Mouse (Mus musculus): ENCODE results near the gene Fam241a. TPM values are rescaled to one million over a fixed set of nuclear protein-coding genes. Genes with fewer than 3 reads are reported as not detected.
A peak's percentile ranks its signal among the peaks of the same experiment; 100 is the strongest.

Fam241a gene
- polyA plus RNA-seq, 1 experiment = 4.6 TPM

- Histone ChIP-seq H3K4me3 (ENCODE audit: insufficient read depth, low read length) (no peak overlapping the region), H3K4me1 (ENCODE audit: control insufficient read depth, insufficient read depth, low read length) (no peaks in the 10 kb centered on the region), H3K27ac (ENCODE audit: insufficient read depth, low read length) (no peak overlapping the region)
- no peak for TF ChIP-seq CTCF (IDR thresholded peaks at IDR 0.05; ENCODE audit: extremely low read depth, insufficient read depth, low read length)
- TF ChIP-seq POLR2A (IDR thresholded peaks at IDR 0.05; ENCODE audit: extremely low read depth, insufficient read depth, low read length) = no peak
Measured at GRCm38 (mm10) chr3:127881684-127882083, 14.4 kb downstream of the Fam241a start.

GRCm38 (mm10) chr3:127879968-127880367, 16.2 kb downstream of the Fam241a start:
- TF ChIP-seq POLR2A (IDR thresholded peaks at IDR 0.05; ENCODE audit: extremely low read depth, insufficient read depth, low read length) (no peak), CTCF (IDR thresholded peaks at IDR 0.05; ENCODE audit: extremely low read depth, insufficient read depth, low read length) (no peak)
- Histone ChIP-seq H3K4me3 (ENCODE audit: insufficient read depth, low read length) (no peak overlapping the region), H3K27ac (ENCODE audit: insufficient read depth, low read length) (no peak overlapping the region), H3K4me1 (ENCODE audit: control insufficient read depth, insufficient read depth, low read length) (no peaks in the 10 kb centered on the region)

- no peak for TF ChIP-seq CTCF (IDR thresholded peaks at IDR 0.05; ENCODE audit: extremely low read depth, insufficient read depth, low read length)
- no peak for TF ChIP-seq POLR2A (IDR thresholded peaks at IDR 0.05; ENCODE audit: extremely low read depth, insufficient read depth, low read length)
- Histone ChIP-seq H3K4me1 (ENCODE audit: control insufficient read depth, insufficient read depth, low read length) (no peaks in the 10 kb centered on the region), H3K4me3 (ENCODE audit: insufficient read depth, low read length) (no peak overlapping the region), H3K27ac (ENCODE audit: insufficient read depth, low read length) (no peak overlapping the region)
Measured at GRCm38 (mm10) chr3:127875509-127875908, 20.6 kb downstream of the Fam241a start.

GRCm38 (mm10) chr3:127875059-127875458, 21.1 kb downstream of the Fam241a start:
- no peak for TF ChIP-seq POLR2A (IDR thresholded peaks at IDR 0.05; ENCODE audit: extremely low read depth, insufficient read depth, low read length)
- TF ChIP-seq CTCF (IDR thresholded peaks at IDR 0.05; ENCODE audit: extremely low read depth, insufficient read depth, low read length) = no peak

GRCm38 (mm10) chr3:127874254-127874883, 21.8 kb downstream of the Fam241a start:
- TF ChIP-seq CTCF (IDR thresholded peaks at IDR 0.05; ENCODE audit: extremely low read depth, insufficient read depth, low read length) (no peak), POLR2A (IDR thresholded peaks at IDR 0.05; ENCODE audit: extremely low read depth, insufficient read depth, low read length) (no peak)
- Histone ChIP-seq H3K4me1 (ENCODE audit: control insufficient read depth, insufficient read depth, low read length) (no peaks in the 10 kb centered on the region), H3K27ac (ENCODE audit: insufficient read depth, low read length) (no peak overlapping the region), H3K4me3 (ENCODE audit: insufficient read depth, low read length) (no peak overlapping the region)

More at GRCm38 (mm10) chr3:127875059-127875458, 21.1 kb downstream of the Fam241a start:
- Histone ChIP-seq H3K4me1 (ENCODE audit: control insufficient read depth, insufficient read depth, low read length) (no peaks in the 10 kb centered on the region), H3K27ac (ENCODE audit: insufficient read depth, low read length) (no peak overlapping the region), H3K4me3 (ENCODE audit: insufficient read depth, low read length) (no peak overlapping the region)

GRCm38 (mm10) chr3:127871575-127871974, 24.5 kb downstream of the Fam241a start:
- Histone ChIP-seq H3K27ac (ENCODE audit: insufficient read depth, low read length) (no peak overlapping the region), H3K4me1 (ENCODE audit: control insufficient read depth, insufficient read depth, low read length) (peaks cover 2% of the 10 kb centered on the region; the same call in 1 of the 2 replicates), H3K4me3 (ENCODE audit: insufficient read depth, low read length) (no peak overlapping the region)
- TF ChIP-seq POLR2A (IDR thresholded peaks at IDR 0.05; ENCODE audit: extremely low read depth, insufficient read depth, low read length) = no peak
- TF ChIP-seq CTCF (IDR thresholded peaks at IDR 0.05; ENCODE audit: extremely low read depth, insufficient read depth, low read length) = no peak

- Histone ChIP-seq H3K27ac (ENCODE audit: insufficient read depth, low read length) (no peak overlapping the region), H3K4me1 (ENCODE audit: control insufficient read depth, insufficient read depth, low read length) (peaks cover 2% of the 10 kb centered on the region; the same call in 1 of the 2 replicates), H3K4me3 (ENCODE audit: insufficient read depth, low read length) (no peak overlapping the region)
- TF ChIP-seq POLR2A (IDR thresholded peaks at IDR 0.05; ENCODE audit: extremely low read depth, insufficient read depth, low read length) (no peak), CTCF (IDR thresholded peaks at IDR 0.05; ENCODE audit: extremely low read depth, insufficient read depth, low read length) (no peak)
Measured at GRCm38 (mm10) chr3:127868880-127869279, 27.2 kb downstream of the Fam241a start.

GRCm38 (mm10) chr3:127868046-127868758, 27.9 kb downstream of the Fam241a start:
- H3K27ac ChIP-seq (ENCODE audit: insufficient read depth, low read length) = no peak overlapping the region
- H3K4me1 ChIP-seq (ENCODE audit: control insufficient read depth, insufficient read depth, low read length) = peaks cover 2% of the 10 kb centered on the region; the same call in 1 of the 2 replicates
- TF ChIP-seq POLR2A (IDR thresholded peaks at IDR 0.05; ENCODE audit: extremely low read depth, insufficient read depth, low read length) (no peak), CTCF (IDR thresholded peaks at IDR 0.05; ENCODE audit: extremely low read depth, insufficient read depth, low read length) (no peak)
- H3K4me3 ChIP-seq (ENCODE audit: insufficient read depth, low read length) = no peak overlapping the region

- TF ChIP-seq POLR2A (IDR thresholded peaks at IDR 0.05; ENCODE audit: extremely low read depth, insufficient read depth, low read length) (no peak), CTCF (IDR thresholded peaks at IDR 0.05; ENCODE audit: extremely low read depth, insufficient read depth, low read length) (0 out of 2 replicates have a peak, but pooled peaks have one; percentile 27)
- Histone ChIP-seq H3K4me3 (ENCODE audit: insufficient read depth, low read length) (no peak overlapping the region), H3K4me1 (ENCODE audit: control insufficient read depth, insufficient read depth, low read length) (peaks cover 2% of the 10 kb centered on the region; the same call in 1 of the 2 replicates), H3K27ac (ENCODE audit: insufficient read depth, low read length) (no peak overlapping the region)
Measured at GRCm38 (mm10) chr3:127864242-127864641, 31.9 kb downstream of the Fam241a start.

- TF ChIP-seq POLR2A (IDR thresholded peaks at IDR 0.05; ENCODE audit: extremely low read depth, insufficient read depth, low read length) (no peak), CTCF (IDR thresholded peaks at IDR 0.05; ENCODE audit: extremely low read depth, insufficient read depth, low read length) (no peak)
- H3K4me3 ChIP-seq (ENCODE audit: insufficient read depth, low read length) = no peak overlapping the region
- peaks cover 3% of the 10 kb centered on the region; the same call in 1 of the 2 replicates for H3K4me1 ChIP-seq (ENCODE audit: control insufficient read depth, insufficient read depth, low read length)
- H3K27ac ChIP-seq (ENCODE audit: insufficient read depth, low read length) = no peak overlapping the region
Measured at GRCm38 (mm10) chr3:127863571-127863970, 32.6 kb downstream of the Fam241a start.

All from cortical plate, adult 2 months (tissue).